Mouse (Mus musculus): ENCODE measurements at regions not wholly inside any gene's neighbourhood (a gene's known extent, or its start where the extent isn't known, plus 50 kb on each side); places are given as distances from the start of the nearest gene placed in this dataset.

GRCm38 (mm10) chr14:99537286-99537685 lies 238.8 kb downstream of the Klf5 start:
- Histone ChIP-seq H3K27ac (ENCODE audit: low read length) (no peak overlapping the region), H3K4me2 (ENCODE audit: low read length) (no peak overlapping the region), H3K9ac (replicated peaks; ENCODE audit: low read depth, low read length) (no peak overlapping the region), H3K9me3 (ENCODE audit: control insufficient read depth, low read length) (no peaks in the 10 kb centered on the region), H3K4me1 (replicated peaks; ENCODE audit: control insufficient read depth, insufficient read depth, low read length) (no peaks in the 10 kb centered on the region), H3K4me3 (replicated peaks; ENCODE audit: low read length) (no peak overlapping the region), H3K36me3 (ENCODE audit: control insufficient read depth, insufficient read depth) (no peaks in the 10 kb centered on the region), H3K27me3 (replicated peaks; ENCODE audit: control insufficient read depth, insufficient read depth, low read length) (no peaks in the 10 kb centered on the region)
- 71% methylated on average over 1 of the region's 1 CpGs for WGBS
- no peak for ATAC-seq

GRCm38 (mm10) chr14:99541716-99542115 lies 243.2 kb downstream of the Klf5 start:
- Histone ChIP-seq H3K9me3 (ENCODE audit: control insufficient read depth, low read length) (no peaks in the 10 kb centered on the region), H3K4me3 (replicated peaks; ENCODE audit: low read length) (no peak overlapping the region), H3K4me1 (replicated peaks; ENCODE audit: control insufficient read depth, insufficient read depth, low read length) (no peaks in the 10 kb centered on the region), H3K36me3 (ENCODE audit: control insufficient read depth, insufficient read depth) (no peaks in the 10 kb centered on the region), H3K27ac (ENCODE audit: low read length) (no peak overlapping the region), H3K9ac (replicated peaks; ENCODE audit: low read depth, low read length) (no peak overlapping the region), H3K27me3 (replicated peaks; ENCODE audit: control insufficient read depth, insufficient read depth, low read length) (no peaks in the 10 kb centered on the region), H3K4me2 (ENCODE audit: low read length) (no peak overlapping the region)
- ATAC-seq = no peak

- no peaks in the 10 kb centered on the region for H3K9me3 ChIP-seq (ENCODE audit: control insufficient read depth, low read length)
- H3K27ac ChIP-seq (ENCODE audit: low read length) = no peak overlapping the region
- WGBS = 93% methylated on average over 6 of the region's 6 CpGs
- no peaks in the 10 kb centered on the region for H3K4me1 ChIP-seq (replicated peaks; ENCODE audit: control insufficient read depth, insufficient read depth, low read length)
- H3K36me3 ChIP-seq (ENCODE audit: control insufficient read depth, insufficient read depth) = no peaks in the 10 kb centered on the region
- H3K4me2 ChIP-seq (ENCODE audit: low read length) = no peak overlapping the region
- no peaks in the 10 kb centered on the region for H3K27me3 ChIP-seq (replicated peaks; ENCODE audit: control insufficient read depth, insufficient read depth, low read length)
- H3K9ac ChIP-seq (replicated peaks; ENCODE audit: low read depth, low read length) = no peak overlapping the region
- no peak overlapping the region for H3K4me3 ChIP-seq (replicated peaks; ENCODE audit: low read length)
- ATAC-seq = no peak
Measured at GRCm38 (mm10) chr14:99547931-99548330, 249.4 kb downstream of the Klf5 start.

- 89% methylated on average over 14 of the region's 14 CpGs for WGBS
- Histone ChIP-seq H3K9ac (replicated peaks; ENCODE audit: low read depth, low read length) (no peak overlapping the region), H3K4me2 (ENCODE audit: low read length) (no peak overlapping the region), H3K4me1 (replicated peaks; ENCODE audit: control insufficient read depth, insufficient read depth, low read length) (no peaks in the 10 kb centered on the region), H3K36me3 (ENCODE audit: control insufficient read depth, insufficient read depth) (no peaks in the 10 kb centered on the region), H3K4me3 (replicated peaks; ENCODE audit: low read length) (no peak overlapping the region), H3K9me3 (ENCODE audit: control insufficient read depth, low read length) (no peaks in the 10 kb centered on the region), H3K27me3 (replicated peaks; ENCODE audit: control insufficient read depth, insufficient read depth, low read length) (no peaks in the 10 kb centered on the region), H3K27ac (ENCODE audit: low read length) (no peak overlapping the region)
- ATAC-seq = no peak
Measured at GRCm38 (mm10) chr14:99548363-99549248, 250.1 kb downstream of the Klf5 start.

- Histone ChIP-seq H3K4me1 (replicated peaks; ENCODE audit: control insufficient read depth, insufficient read depth, low read length) (no peaks in the 10 kb centered on the region), H3K4me3 (replicated peaks; ENCODE audit: low read length) (no peak overlapping the region), H3K9me3 (ENCODE audit: control insufficient read depth, low read length) (peaks cover 2% of the 10 kb centered on the region; the same call in 1 of the 2 replicates), H3K9ac (replicated peaks; ENCODE audit: low read depth, low read length) (no peak overlapping the region), H3K36me3 (ENCODE audit: control insufficient read depth, insufficient read depth) (no peaks in the 10 kb centered on the region), H3K27ac (ENCODE audit: low read length) (no peak overlapping the region), H3K4me2 (ENCODE audit: low read length) (no peak overlapping the region), H3K27me3 (replicated peaks; ENCODE audit: control insufficient read depth, insufficient read depth, low read length) (no peaks in the 10 kb centered on the region)
- no peak for ATAC-seq
- 87% methylated on average over 9 of the region's 9 CpGs for WGBS
Measured at GRCm38 (mm10) chr14:99564024-99564423, 265.5 kb downstream of the Klf5 start.

- no peak overlapping the region for H3K27ac ChIP-seq (ENCODE audit: low read length)
- no peak for ATAC-seq
- H3K4me2 ChIP-seq (ENCODE audit: low read length) = no peak overlapping the region
- H3K4me3 ChIP-seq (replicated peaks; ENCODE audit: low read length) = no peak overlapping the region
- H3K27me3 ChIP-seq (replicated peaks; ENCODE audit: control insufficient read depth, insufficient read depth, low read length) = no peaks in the 10 kb centered on the region
- H3K9me3 ChIP-seq (ENCODE audit: control insufficient read depth, low read length) = no peaks in the 10 kb centered on the region
- WGBS = 91% methylated on average over 2 of the region's 2 CpGs
- H3K9ac ChIP-seq (replicated peaks; ENCODE audit: low read depth, low read length) = no peak overlapping the region
- H3K4me1 ChIP-seq (replicated peaks; ENCODE audit: control insufficient read depth, insufficient read depth, low read length) = peaks cover 2% of the 10 kb centered on the region
- no peaks in the 10 kb centered on the region for H3K36me3 ChIP-seq (ENCODE audit: control insufficient read depth, insufficient read depth)
Measured at GRCm38 (mm10) chr14:99574146-99574545, 275.7 kb downstream of the Klf5 start.

GRCm38 (mm10) chr14:99578665-99579064 lies 280.2 kb downstream of the Klf5 start:
- no peak overlapping the region for H3K4me3 ChIP-seq (replicated peaks; ENCODE audit: low read length)
- peaks cover 6% of the 10 kb centered on the region for H3K4me1 ChIP-seq (replicated peaks; ENCODE audit: control insufficient read depth, insufficient read depth, low read length)
- 58% methylated on average over 17 of the region's 17 CpGs for WGBS
- H3K4me2 ChIP-seq (ENCODE audit: low read length) = peak overlapping the region; percentile 25
- H3K36me3 ChIP-seq (ENCODE audit: control insufficient read depth, insufficient read depth) = no peaks in the 10 kb centered on the region
- ATAC-seq = peak; percentile 67
- no peak overlapping the region for H3K9ac ChIP-seq (replicated peaks; ENCODE audit: low read depth, low read length)
- H3K27me3 ChIP-seq (replicated peaks; ENCODE audit: control insufficient read depth, insufficient read depth, low read length) = no peaks in the 10 kb centered on the region
- no peaks in the 10 kb centered on the region for H3K9me3 ChIP-seq (ENCODE audit: control insufficient read depth, low read length)
- no peak overlapping the region for H3K27ac ChIP-seq (ENCODE audit: low read length)

- H3K36me3 ChIP-seq (ENCODE audit: control insufficient read depth, insufficient read depth) = no peaks in the 10 kb centered on the region
- no peak overlapping the region for H3K4me3 ChIP-seq (replicated peaks; ENCODE audit: low read length)
- H3K27me3 ChIP-seq (replicated peaks; ENCODE audit: control insufficient read depth, insufficient read depth, low read length) = no peaks in the 10 kb centered on the region
- H3K4me2 ChIP-seq (ENCODE audit: low read length) = peak overlapping the region; percentile 25
- H3K27ac ChIP-seq (ENCODE audit: low read length) = no peak overlapping the region
- peak; percentile 34; the same call in 1 of the 2 replicates for ATAC-seq
- WGBS = 34% methylated on average over 10 of the region's 10 CpGs
- H3K9ac ChIP-seq (replicated peaks; ENCODE audit: low read depth, low read length) = no peak overlapping the region
- peaks cover 6% of the 10 kb centered on the region for H3K4me1 ChIP-seq (replicated peaks; ENCODE audit: control insufficient read depth, insufficient read depth, low read length)
- H3K9me3 ChIP-seq (ENCODE audit: control insufficient read depth, low read length) = no peaks in the 10 kb centered on the region
Measured at GRCm38 (mm10) chr14:99579271-99579759, 280.8 kb downstream of the Klf5 start.

GRCm38 (mm10) chr14:99579765-99580266 lies 281.3 kb downstream of the Klf5 start:
- Histone ChIP-seq H3K9me3 (ENCODE audit: control insufficient read depth, low read length) (no peaks in the 10 kb centered on the region), H3K27ac (ENCODE audit: low read length) (no peak overlapping the region)
- 75% methylated on average over 4 of the region's 4 CpGs for WGBS

More at GRCm38 (mm10) chr14:99579765-99580266, 281.3 kb downstream of the Klf5 start:
- Histone ChIP-seq H3K36me3 (ENCODE audit: control insufficient read depth, insufficient read depth) (no peaks in the 10 kb centered on the region), H3K27me3 (replicated peaks; ENCODE audit: control insufficient read depth, insufficient read depth, low read length) (no peaks in the 10 kb centered on the region), H3K4me2 (ENCODE audit: low read length) (no peak overlapping the region; the same call in 1 of the 2 replicates), H3K9ac (replicated peaks; ENCODE audit: low read depth, low read length) (no peak overlapping the region), H3K4me3 (replicated peaks; ENCODE audit: low read length) (no peak overlapping the region), H3K4me1 (replicated peaks; ENCODE audit: control insufficient read depth, insufficient read depth, low read length) (peaks cover 6% of the 10 kb centered on the region)
- no peak for ATAC-seq

Data from forebrain, embryonic 16.5 days (tissue).